Mouse (Mus musculus): ENCODE data around the gene Rdh8. TPM values are rescaled to one million over a fixed set of nuclear protein-coding genes. Genes with fewer than 3 reads are reported as not detected.
A peak's percentile ranks its signal among the peaks of the same experiment; 100 is the strongest.

The Rdh8 gene
- polyA plus RNA-seq, 1 experiment from 2014 or later = not detected

DNA sequence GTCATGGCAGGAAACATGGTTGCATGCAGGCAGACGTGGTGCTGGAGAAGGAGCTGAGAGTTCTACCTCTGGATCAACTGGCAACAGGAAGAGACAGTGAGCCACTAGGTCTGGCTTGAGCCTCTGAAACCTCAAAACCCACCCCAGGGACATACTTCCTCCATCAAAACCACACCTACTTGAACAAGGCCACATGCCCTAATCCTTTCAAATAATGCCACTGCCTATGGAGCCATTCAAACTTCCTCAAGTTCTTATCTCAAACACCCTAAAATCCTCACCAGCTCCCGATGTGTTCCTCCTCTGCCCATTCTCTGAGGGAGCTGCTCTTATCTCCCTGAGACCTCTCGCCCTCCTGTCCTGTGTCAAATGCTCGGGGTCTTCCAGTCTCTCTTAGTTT, 23.9 kb downstream of the Rdh8 start:
- Histone ChIP-seq H3K9me3 (no peaks in the 10 kb centered on the region), H3K4me3 (no peak overlapping the region), H3K4me1 (replicated peaks) (no peaks in the 10 kb centered on the region), H3K4me2 (no peak overlapping the region), H3K36me3 (no peaks in the 10 kb centered on the region), H3K9ac (no peak overlapping the region), H3K27ac (no peak overlapping the region), H3K27me3 (0 out of 2 replicates have a peak, but pooled peaks cover 5% of the 10 kb centered on the region)
- WGBS = 79% methylated on average over 4 of the region's 4 CpGs
- no peak for ATAC-seq (ENCODE audit: low FRiP score)

DNA sequence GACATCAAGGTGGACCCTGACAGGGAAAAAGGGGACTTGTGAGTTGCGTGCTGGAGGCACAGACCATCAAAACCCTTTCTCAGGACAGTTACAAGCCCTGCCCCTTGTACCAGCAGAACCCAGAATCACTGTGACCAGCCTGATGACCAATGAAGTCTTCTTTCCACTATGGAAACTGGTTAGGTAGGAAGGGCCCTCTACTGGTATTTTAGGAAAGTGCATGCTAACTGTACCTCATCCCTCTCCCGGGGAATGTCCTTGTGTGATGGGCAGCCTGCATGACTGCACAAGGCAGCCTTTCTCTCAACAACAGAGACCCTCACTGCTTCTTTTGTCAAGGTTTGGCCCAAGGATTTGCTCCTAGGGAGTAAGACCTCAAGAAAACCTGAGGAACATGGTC, 24.4 kb downstream of the Rdh8 start:
- WGBS = 33% methylated on average over 2 of the region's 2 CpGs
- H3K4me2 ChIP-seq = no peak overlapping the region

DNA sequence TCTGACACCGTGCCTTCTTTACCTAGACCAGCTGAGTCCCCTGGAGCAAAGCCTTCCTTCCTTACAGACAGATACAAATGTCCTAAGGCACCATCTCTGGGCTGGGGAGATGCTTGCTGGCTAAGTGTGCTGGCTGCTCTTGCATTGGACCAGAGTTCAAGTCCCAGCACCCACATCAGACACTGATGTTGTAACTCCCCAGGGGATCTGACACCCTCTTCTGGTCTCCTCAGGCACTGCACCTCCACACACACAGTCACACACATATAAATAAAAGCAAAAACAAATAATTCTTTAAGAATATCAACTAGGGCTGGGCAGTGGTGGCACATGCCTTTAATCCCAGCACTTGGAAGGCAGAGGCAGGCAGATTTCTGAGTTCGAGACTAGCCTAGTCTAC, 31.9 kb downstream of the Rdh8 start:
- Histone ChIP-seq H3K27ac (no peak overlapping the region), H3K4me3 (no peak overlapping the region), H3K9ac (no peak overlapping the region), H3K4me1 (replicated peaks) (no peaks in the 10 kb centered on the region), H3K27me3 (peaks cover 22% of the 10 kb centered on the region), H3K9me3 (no peaks in the 10 kb centered on the region), H3K4me2 (no peak overlapping the region), H3K36me3 (no peaks in the 10 kb centered on the region)
- ATAC-seq (ENCODE audit: low FRiP score) = no peak
- 92% methylated on average over 2 of the region's 2 CpGs for WGBS

More for the DNA sequence above, 24.4 kb downstream of the Rdh8 start:
- Histone ChIP-seq H3K4me1 (replicated peaks) (no peaks in the 10 kb centered on the region), H3K27me3 (0 out of 2 replicates have a peak, but pooled peaks cover 5% of the 10 kb centered on the region), H3K4me3 (no peak overlapping the region), H3K36me3 (no peaks in the 10 kb centered on the region), H3K9me3 (no peaks in the 10 kb centered on the region), H3K27ac (no peak overlapping the region), H3K9ac (no peak overlapping the region)
- no peak; the same call in 1 of the 2 replicates for ATAC-seq (ENCODE audit: low FRiP score)

GRCm38 (mm10) chr9:20857131-20857530, 38.8 kb downstream of the Rdh8 start:
- Histone ChIP-seq H3K4me3 (no peak overlapping the region), H3K4me2 (no peak overlapping the region), H3K36me3 (no peaks in the 10 kb centered on the region), H3K9me3 (no peaks in the 10 kb centered on the region), H3K4me1 (replicated peaks) (no peaks in the 10 kb centered on the region), H3K27me3 (peaks cover 35% of the 10 kb centered on the region), H3K9ac (no peak overlapping the region), H3K27ac (no peak overlapping the region)
- no peak for ATAC-seq (ENCODE audit: low FRiP score)
- WGBS = 14% methylated on average over 6 of the region's 6 CpGs

- no peaks in the 10 kb centered on the region for H3K36me3 ChIP-seq
- H3K9me3 ChIP-seq = no peaks in the 10 kb centered on the region
- H3K27me3 ChIP-seq = peaks cover 16% of the 10 kb centered on the region; the same call in 1 of the 2 replicates
- no peak overlapping the region for H3K4me2 ChIP-seq
- no peak for ATAC-seq (ENCODE audit: low FRiP score)
- H3K4me1 ChIP-seq (replicated peaks) = no peaks in the 10 kb centered on the region
- H3K27ac ChIP-seq = no peak overlapping the region
- 58% methylated on average over 6 of the region's 6 CpGs for WGBS
- no peak overlapping the region for H3K9ac ChIP-seq
- no peak overlapping the region for H3K4me3 ChIP-seq
Measured at GRCm38 (mm10) chr9:20859926-20860325, 41.6 kb downstream of the Rdh8 start.

DNA sequence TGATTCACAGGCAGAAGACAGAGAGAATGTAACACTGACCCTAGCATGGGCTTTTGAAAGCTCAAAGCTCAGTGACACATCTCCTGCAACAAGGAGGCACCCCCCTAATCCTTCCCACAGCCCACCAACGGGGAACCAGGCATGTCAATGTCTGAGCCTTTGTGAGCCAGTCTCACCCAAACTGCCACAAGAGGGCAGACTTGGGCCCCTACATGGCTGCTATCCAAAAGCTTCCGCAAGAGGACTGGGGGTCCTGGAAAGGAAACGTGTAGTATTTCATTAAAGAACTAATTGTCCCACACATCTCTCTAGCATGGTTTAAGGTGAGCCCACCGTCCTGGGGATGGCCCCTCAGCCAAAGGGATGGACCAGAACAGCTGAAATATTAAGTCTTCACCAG, 43.5 kb downstream of the Rdh8 start:
- Histone ChIP-seq H3K36me3 (no peaks in the 10 kb centered on the region), H3K9ac (no peak overlapping the region), H3K9me3 (no peaks in the 10 kb centered on the region), H3K4me3 (no peak overlapping the region), H3K27me3 (peaks cover 15% of the 10 kb centered on the region), H3K27ac (no peak overlapping the region), H3K4me2 (no peak overlapping the region), H3K4me1 (replicated peaks) (no peaks in the 10 kb centered on the region)
- ATAC-seq (ENCODE audit: low FRiP score) = no peak
- 8% methylated on average over 4 of the region's 4 CpGs for WGBS

- Histone ChIP-seq H3K27ac (no peak overlapping the region), H3K27me3 (peaks cover 15% of the 10 kb centered on the region), H3K4me1 (replicated peaks) (no peaks in the 10 kb centered on the region), H3K9me3 (no peaks in the 10 kb centered on the region), H3K4me3 (no peak overlapping the region), H3K9ac (no peak overlapping the region), H3K4me2 (no peak overlapping the region), H3K36me3 (no peaks in the 10 kb centered on the region)
- 67% methylated on average over 4 of the region's 4 CpGs for WGBS
- ATAC-seq (ENCODE audit: low FRiP score) = no peak
Measured at GRCm38 (mm10) chr9:20862225-20862624, 43.9 kb downstream of the Rdh8 start.

GRCm38 (mm10) chr9:20866879-20867278, 48.6 kb downstream of the Rdh8 start:
- Histone ChIP-seq H3K36me3 (no peaks in the 10 kb centered on the region), H3K9ac (no peak overlapping the region), H3K27me3 (peaks cover 51% of the 10 kb centered on the region), H3K27ac (no peak overlapping the region), H3K9me3 (no peaks in the 10 kb centered on the region), H3K4me2 (no peak overlapping the region), H3K4me3 (no peak overlapping the region), H3K4me1 (replicated peaks) (peaks cover 6% of the 10 kb centered on the region)
- WGBS = 58% methylated on average over 3 of the region's 3 CpGs
- no peak for ATAC-seq (ENCODE audit: low FRiP score)

- Histone ChIP-seq H3K27ac (no peak within 1 kb of the TSS), H3K9ac (peak within 1 kb of the TSS; percentile 43), H3K4me3 (peak within 1 kb of the TSS; percentile 30), H3K9me3 (no peaks in the 10 kb centered on the region), H3K4me2 (peak within 1 kb of the TSS; percentile 47), H3K27me3 (peaks cover 58% of the 10 kb centered on the region), H3K4me1 (replicated peaks) (peaks cover 6% of the 10 kb centered on the region), H3K36me3 (no peaks in the 10 kb centered on the region)
- WGBS = 10% methylated on average over 53 of the region's 53 CpGs
- ATAC-seq (ENCODE audit: low FRiP score) = no peak
Measured at GRCm38 (mm10) chr9:20868448-20869001, 50.2 kb downstream of the Rdh8 start, which contains the start of gene A230050P20Rik. Gene A230050P20Rik (plus strand): TSS chr9:20868642.

DNA sequence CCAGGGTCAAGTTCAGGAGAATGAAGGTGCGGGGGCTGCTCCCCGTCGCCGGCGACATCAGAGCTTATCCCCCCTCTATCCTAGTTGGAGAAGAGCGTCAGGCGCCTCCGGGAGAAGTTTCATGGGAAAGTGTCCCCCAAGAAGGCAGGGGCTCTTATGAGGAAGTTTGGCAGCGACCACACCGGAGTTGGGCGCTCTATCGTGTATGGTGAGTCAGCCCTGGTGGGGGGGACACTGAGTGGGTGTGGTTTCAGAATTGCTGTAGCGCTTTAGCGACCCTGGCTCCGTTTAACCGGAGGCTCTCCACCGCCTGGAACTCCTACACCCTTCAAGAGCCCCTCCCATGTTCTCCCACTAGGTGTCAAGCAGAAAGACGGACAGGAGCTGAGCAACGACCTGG, 50.9 kb downstream of the Rdh8 start:
- Histone ChIP-seq H3K9me3 (no peaks in the 10 kb centered on the region), H3K27ac (no peak overlapping the region), H3K4me2 (peak overlapping the region; percentile 47), H3K9ac (no peak overlapping the region; the same call in 1 of the 2 replicates), H3K4me3 (peak overlapping the region; percentile 30; the same call in 1 of the 2 replicates), H3K4me1 (replicated peaks) (peaks cover 6% of the 10 kb centered on the region), H3K27me3 (peaks cover 58% of the 10 kb centered on the region), H3K36me3 (no peaks in the 10 kb centered on the region)
- no peak for ATAC-seq (ENCODE audit: low FRiP score)
- 5% methylated on average over 19 of the region's 19 CpGs for WGBS

GRCm38 (mm10) chr9:20870211-20871173, 52.2 kb downstream of the Rdh8 start:
- Histone ChIP-seq H3K4me3 (no peak overlapping the region), H3K27ac (no peak overlapping the region), H3K36me3 (no peaks in the 10 kb centered on the region), H3K9ac (no peak overlapping the region), H3K27me3 (peaks cover 61% of the 10 kb centered on the region), H3K4me2 (no peak overlapping the region), H3K9me3 (no peaks in the 10 kb centered on the region), H3K4me1 (replicated peaks) (peaks cover 6% of the 10 kb centered on the region)
- ATAC-seq (ENCODE audit: low FRiP score) = no peak
- 79% methylated on average over 12 of the region's 12 CpGs for WGBS

DNA sequence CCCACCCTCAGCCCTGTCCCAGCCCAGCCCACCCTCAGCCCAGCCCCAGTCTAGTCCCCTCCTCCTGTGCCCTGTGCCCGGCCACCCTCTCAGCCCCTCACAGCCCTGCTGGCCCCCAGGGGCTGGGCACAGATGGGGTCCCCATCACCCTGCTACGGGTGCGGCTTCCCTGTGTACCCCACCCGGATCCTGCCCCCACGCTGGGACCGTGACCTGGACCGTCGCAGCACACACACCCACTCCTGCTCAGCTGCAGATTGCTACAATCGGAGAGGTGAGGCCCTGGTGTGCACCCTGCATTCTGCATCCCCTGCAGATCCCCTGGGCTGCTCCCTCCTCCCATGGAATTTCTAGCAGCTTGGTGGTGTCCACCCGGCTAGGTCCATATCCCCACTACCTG, 54.7 kb downstream of the Rdh8 start:
- Histone ChIP-seq H3K4me1 (replicated peaks) (peaks cover 14% of the 10 kb centered on the region), H3K9ac (no peak overlapping the region), H3K4me2 (no peak overlapping the region), H3K4me3 (no peak overlapping the region), H3K9me3 (no peaks in the 10 kb centered on the region), H3K36me3 (no peaks in the 10 kb centered on the region), H3K27ac (no peak overlapping the region), H3K27me3 (peaks cover 47% of the 10 kb centered on the region)
- ATAC-seq (ENCODE audit: low FRiP score) = no peak
- WGBS = 90% methylated on average over 10 of the region's 10 CpGs

Measured in hindbrain, embryonic 13.5 days (tissue).